Mouse (Mus musculus) limb, embryonic 13.5 days (tissue): ENCODE measurements around the gene Ttc33. TPM values are rescaled to one million over a fixed set of nuclear protein-coding genes. Genes with fewer than 3 reads are reported as not detected.
"Not testable (repeated sequence)": the region's sequence is repeated elsewhere in the genome, so short reads cannot be mapped to it uniquely, and the experiment has no call there.

ENCODE experiments used
- ATAC-seq: fragments of 200-750 bp; cut with Nextera tagmentation; 2 replicates; pipeline ENCODE4 v1.8.0; 2017; ENCODE audit warnings: low read depth, moderate number of reproducible peaks, moderate TSS enrichment; ENCODE audit not compliant: low FRiP score
- H3K27ac ChIP-seq: fragments of 300-500 bp; sonication (generic); 2 replicates; pipeline ENCODE4 v1.5.1; 2015; ENCODE audit warnings: inconsistent platforms, mild to moderate bottlenecking, moderate library complexity
- H3K27me3 ChIP-seq: fragments of 300-500 bp; sonication (generic); 2 replicates; pipeline ENCODE4 v1.6.1; 2015; ENCODE audit warnings: mild to moderate bottlenecking, inconsistent platforms
- H3K36me3 ChIP-seq: fragments of 300-500 bp; sonication (generic); 2 replicates; pipeline ENCODE4 v1.6.1; 2015; ENCODE audit warnings: inconsistent platforms, mild to moderate bottlenecking, moderate library complexity
- H3K4me1 ChIP-seq: fragments of 300-500 bp; sonication (generic); 2 replicates; pipeline ENCODE4 v1.6.1; 2015; ENCODE audit warnings: inconsistent platforms
- H3K4me2 ChIP-seq: fragments of 300-500 bp; sonication (generic); replicated peaks from 2 replicates; pipeline ENCODE4 v1.6.1; 2015; ENCODE audit warnings: inconsistent platforms, mild to moderate bottlenecking, moderate library complexity
- H3K4me3 ChIP-seq: fragments of 300-500 bp; sonication (generic); 2 replicates; pipeline ENCODE4 v1.5.1; 2015; ENCODE audit warnings: moderate library complexity, mild to moderate bottlenecking, inconsistent platforms
- H3K9ac ChIP-seq: fragments of 300-500 bp; sonication (generic); 2 replicates; pipeline ENCODE4 v1.6.1; 2015; ENCODE audit warnings: mild to moderate bottlenecking, inconsistent platforms
- H3K9me3 ChIP-seq: fragments of 300-500 bp; sonication (generic); 2 replicates; pipeline ENCODE4 v1.6.1; 2016; ENCODE audit warnings: inconsistent platforms
- WGBS: fragments of 180-500 bp; shearing (Covaris S2); methylation state at CpG from one replicate; pipeline ENCODE4 v1.1.7; 2015; 5-methylcytosine and 5-hydroxymethylcytosine counted together
- polyA plus RNA-seq: library from polyadenylated mRNA; unstranded; fragments of >200 nt; fragmentation: Nextera tagmentation; extraction: Ambion mirVana; gene quantifications from 2 replicates; pipeline ENCODE4 v1.2.1, GENCODE M21; 2015

Ttc33 gene
- polyA plus RNA-seq, 1 experiment from 2014 or later, result 41.5 TPM

GRCm38 (mm10) chr15:5188029-5188428, 2.7 kb downstream of the Ttc33 start:
- WGBS, result 93% methylated on average over 1 of the region's 1 CpGs
- no peak overlapping the region for H3K4me3 ChIP-seq
- ATAC-seq, result no peak
- H3K27me3 ChIP-seq, result no peaks in the 10 kb centered on the region
- H3K4me1 ChIP-seq, result peaks cover 14% of the 10 kb centered on the region
- H3K36me3 ChIP-seq, result peaks cover 25% of the 10 kb centered on the region
- no peak overlapping the region for H3K27ac ChIP-seq
- no peak overlapping the region for H3K9ac ChIP-seq
- H3K4me2 ChIP-seq, result no peak overlapping the region
- H3K9me3 ChIP-seq, result no peaks in the 10 kb centered on the region

- no peak for ATAC-seq
- 72% methylated on average over 10 of the region's 10 CpGs for WGBS
- Histone ChIP-seq H3K36me3 (peaks cover 30% of the 10 kb centered on the region), H3K4me2 (no peak overlapping the region), H3K4me1 (peaks cover 9% of the 10 kb centered on the region), H3K9ac (no peak overlapping the region), H3K9me3 (no peaks in the 10 kb centered on the region), H3K27ac (no peak overlapping the region), H3K4me3 (no peak overlapping the region), H3K27me3 (no peaks in the 10 kb centered on the region)
Observed at GRCm38 (mm10) chr15:5189504-5190093, 4.3 kb downstream of the Ttc33 start.

GRCm38 (mm10) chr15:5193833-5194232, 8.5 kb downstream of the Ttc33 start:
- H3K36me3 ChIP-seq, result peaks cover 30% of the 10 kb centered on the region
- WGBS, result 77% methylated on average over 3 of the region's 3 CpGs
- no peak overlapping the region for H3K4me3 ChIP-seq
- no peak overlapping the region for H3K4me2 ChIP-seq
- no peak overlapping the region for H3K27ac ChIP-seq
- H3K9me3 ChIP-seq, result no peaks in the 10 kb centered on the region
- H3K9ac ChIP-seq, result no peak overlapping the region
- H3K27me3 ChIP-seq, result no peaks in the 10 kb centered on the region
- 0 out of 2 replicates have a peak, but pooled peaks cover 2% of the 10 kb centered on the region for H3K4me1 ChIP-seq
- ATAC-seq, result no peak

GRCm38 (mm10) chr15:5194446-5194845, 9.1 kb downstream of the Ttc33 start:
- Histone ChIP-seq H3K36me3 (peaks cover 30% of the 10 kb centered on the region), H3K4me1 (0 out of 2 replicates have a peak, but pooled peaks cover 2% of the 10 kb centered on the region), H3K9ac (no peak overlapping the region), H3K27me3 (no peaks in the 10 kb centered on the region), H3K4me3 (no peak overlapping the region), H3K4me2 (no peak overlapping the region), H3K27ac (no peak overlapping the region), H3K9me3 (no peaks in the 10 kb centered on the region)
- ATAC-seq, result no peak
- 91% methylated on average over 6 of the region's 6 CpGs for WGBS

GRCm38 (mm10) chr15:5194931-5195330, 9.6 kb downstream of the Ttc33 start:
- Histone ChIP-seq H3K27me3 (no peaks in the 10 kb centered on the region), H3K27ac (no peak overlapping the region), H3K9me3 (no peaks in the 10 kb centered on the region), H3K9ac (no peak overlapping the region), H3K4me1 (0 out of 2 replicates have a peak, but pooled peaks cover 2% of the 10 kb centered on the region), H3K36me3 (peaks cover 28% of the 10 kb centered on the region), H3K4me3 (no peak overlapping the region), H3K4me2 (no peak overlapping the region)
- no peak for ATAC-seq
- 89% methylated on average over 9 of the region's 9 CpGs for WGBS

- 65% methylated on average over 4 of the region's 4 CpGs for WGBS
- ATAC-seq, result no peak
- Histone ChIP-seq H3K4me1 (0 out of 2 replicates have a peak, but pooled peaks cover 2% of the 10 kb centered on the region), H3K4me3 (no peak overlapping the region), H3K27ac (no peak overlapping the region), H3K9ac (no peak overlapping the region), H3K4me2 (no peak overlapping the region), H3K27me3 (no peaks in the 10 kb centered on the region), H3K36me3 (peaks cover 21% of the 10 kb centered on the region), H3K9me3 (no peaks in the 10 kb centered on the region)
Observed at GRCm38 (mm10) chr15:5195987-5196514, 10.7 kb downstream of the Ttc33 start.

- ATAC-seq, result no peak
- H3K9me3 ChIP-seq, result no peaks in the 10 kb centered on the region
- no peak overlapping the region for H3K9ac ChIP-seq
- no peaks in the 10 kb centered on the region for H3K27me3 ChIP-seq
- H3K4me3 ChIP-seq, result no peak overlapping the region
- peaks cover 15% of the 10 kb centered on the region for H3K36me3 ChIP-seq
- WGBS, result 67% methylated on average over 4 of the region's 4 CpGs
- H3K4me2 ChIP-seq, result no peak overlapping the region
- no peak overlapping the region for H3K27ac ChIP-seq
- H3K4me1 ChIP-seq, result 0 out of 2 replicates have a peak, but pooled peaks cover 2% of the 10 kb centered on the region
Observed at GRCm38 (mm10) chr15:5196691-5197090, 11.4 kb downstream of the Ttc33 start.

GRCm38 (mm10) chr15:5205222-5205621, 19.9 kb downstream of the Ttc33 start:
- no peak overlapping the region for H3K27ac ChIP-seq
- H3K4me1 ChIP-seq, result peaks cover 14% of the 10 kb centered on the region; the same call in 1 of the 2 replicates
- peaks cover 5% of the 10 kb centered on the region for H3K36me3 ChIP-seq
- no peak overlapping the region for H3K4me3 ChIP-seq
- no peaks in the 10 kb centered on the region for H3K27me3 ChIP-seq
- WGBS, result 73% methylated on average over 9 of the region's 9 CpGs
- no peaks in the 10 kb centered on the region for H3K9me3 ChIP-seq
- H3K9ac ChIP-seq, result no peak overlapping the region
- no peak for ATAC-seq
- H3K4me2 ChIP-seq, result no peak overlapping the region

- no peak overlapping the region for H3K4me2 ChIP-seq
- H3K27ac ChIP-seq, result no peak overlapping the region
- ATAC-seq, result no peak
- peaks cover 14% of the 10 kb centered on the region; the same call in 1 of the 2 replicates for H3K4me1 ChIP-seq
- H3K4me3 ChIP-seq, result no peak overlapping the region
- H3K36me3 ChIP-seq, result peaks cover 14% of the 10 kb centered on the region
- no peaks in the 10 kb centered on the region for H3K9me3 ChIP-seq
- 94% methylated on average over 3 of the region's 3 CpGs for WGBS
- no peak overlapping the region for H3K9ac ChIP-seq
- H3K27me3 ChIP-seq, result no peaks in the 10 kb centered on the region
Observed at GRCm38 (mm10) chr15:5209116-5209515, 23.8 kb downstream of the Ttc33 start.

GRCm38 (mm10) chr15:5220491-5220890, 35.2 kb downstream of the Ttc33 start:
- WGBS, result 90% methylated on average over 6 of the region's 6 CpGs
- Histone ChIP-seq H3K4me3 (no peak overlapping the region), H3K9ac (no peak overlapping the region), H3K27me3 (no peaks in the 10 kb centered on the region), H3K4me2 (no peak overlapping the region), H3K4me1 (no peaks in the 10 kb centered on the region), H3K27ac (no peak overlapping the region), H3K36me3 (peaks cover 18% of the 10 kb centered on the region), H3K9me3 (no peaks in the 10 kb centered on the region)
- ATAC-seq, result no peak

- 82% methylated on average over 10 of the region's 10 CpGs for WGBS
- H3K27ac ChIP-seq, result not testable (repeated sequence)
Observed at GRCm38 (mm10) chr15:5230746-5231145, 45.4 kb downstream of the Ttc33 start.

GRCm38 (mm10) chr15:5234659-5235058, 49.3 kb downstream of the Ttc33 start:
- Histone ChIP-seq H3K9ac (no peak overlapping the region), H3K36me3 (no peaks in the 10 kb centered on the region), H3K4me2 (no peak overlapping the region), H3K4me3 (no peak overlapping the region), H3K9me3 (no peaks in the 10 kb centered on the region), H3K27ac (no peak overlapping the region), H3K27me3 (no peaks in the 10 kb centered on the region), H3K4me1 (peaks cover 7% of the 10 kb centered on the region; the same call in 1 of the 2 replicates)
- no peak for ATAC-seq
- 83% methylated on average over 16 of the region's 16 CpGs for WGBS

More at GRCm38 (mm10) chr15:5230746-5231145, 45.4 kb downstream of the Ttc33 start:
- H3K4me3 ChIP-seq, H3K4me1 ChIP-seq, H3K9ac ChIP-seq, H3K4me2 ChIP-seq, ATAC-seq, H3K9me3 ChIP-seq, H3K36me3 ChIP-seq, H3K27me3 ChIP-seq: not testable (repeated sequence)

- Histone ChIP-seq H3K9me3 (no peaks in the 10 kb centered on the region), H3K27me3 (no peaks in the 10 kb centered on the region), H3K36me3 (no peaks in the 10 kb centered on the region), H3K4me1 (peaks cover 11% of the 10 kb centered on the region; the same call in 1 of the 2 replicates), H3K27ac (no peak overlapping the region), H3K4me2 (no peak overlapping the region; the same call in 1 of the 2 replicates), H3K4me3 (no peak overlapping the region), H3K9ac (no peak overlapping the region)
- WGBS, result 27% methylated on average over 8 of the region's 8 CpGs
- no peak for ATAC-seq
Observed at GRCm38 (mm10) chr15:5235527-5235926, 50.2 kb downstream of the Ttc33 start.
